Mouse (Mus musculus) right cerebral cortex, postnatal 10 days (tissue): ENCODE data around the gene Dap.

Experiments
- DNase-seq, 2 experiments: peaks; one replicate each; pipeline ENCODE4 v3.0.0; 2021; ENCODE audit warnings: low spot score in 2 of 2

The Dap gene

DNA sequence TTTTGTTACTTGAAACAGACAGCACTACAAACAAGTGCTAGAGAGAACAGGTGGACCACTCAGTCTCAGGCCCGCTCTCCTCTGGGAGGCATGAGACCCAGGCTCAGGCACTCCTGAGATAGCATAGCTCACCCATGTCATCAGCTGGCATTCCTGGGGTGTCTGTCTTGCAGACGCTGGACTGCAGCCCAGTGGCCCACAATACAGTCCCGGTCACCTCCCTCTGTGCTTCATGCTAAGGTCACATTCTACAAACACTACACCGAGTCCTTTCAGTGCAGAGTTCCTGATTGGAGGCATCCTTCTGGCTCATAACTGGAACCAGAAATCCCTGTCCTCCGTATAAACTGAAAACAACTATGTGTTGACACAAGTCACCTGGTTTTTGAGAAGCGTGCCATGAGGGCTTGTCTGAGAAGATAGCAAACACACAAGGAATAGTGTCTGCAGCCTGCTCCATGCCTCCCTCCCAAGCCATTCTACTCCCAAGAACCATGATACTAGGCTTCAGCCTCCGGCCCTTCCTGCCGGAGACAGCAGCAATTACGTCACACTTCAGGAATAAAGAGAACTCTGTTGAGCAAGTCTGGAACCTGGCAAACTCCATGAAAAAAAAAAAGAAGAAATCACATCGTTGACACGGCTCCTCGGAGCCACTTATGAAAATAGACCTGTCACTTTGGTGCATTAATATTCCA, 78.3 kb downstream of the Dap start:
- no peak for DNase-seq

DNA sequence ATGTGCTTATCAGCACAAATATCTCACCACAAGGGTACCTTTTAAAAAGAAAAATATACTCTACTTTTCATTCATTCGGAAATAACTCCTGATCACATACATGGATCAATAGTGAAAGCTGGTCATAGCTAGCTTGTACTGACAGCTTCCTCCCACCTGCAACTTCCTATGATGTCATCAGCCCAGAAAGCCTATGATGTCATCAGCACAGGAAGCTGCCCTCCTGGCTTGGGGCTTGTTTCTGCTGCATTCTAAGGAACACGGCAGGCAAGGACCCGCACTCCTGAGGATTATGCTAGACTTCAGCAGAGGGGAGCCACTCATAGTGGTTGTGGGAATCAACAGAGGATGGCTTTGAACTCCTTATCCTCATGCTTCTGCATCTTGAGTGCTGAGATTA, 80.2 kb downstream of the Dap start:
- DNase-seq: no peak

DNA sequence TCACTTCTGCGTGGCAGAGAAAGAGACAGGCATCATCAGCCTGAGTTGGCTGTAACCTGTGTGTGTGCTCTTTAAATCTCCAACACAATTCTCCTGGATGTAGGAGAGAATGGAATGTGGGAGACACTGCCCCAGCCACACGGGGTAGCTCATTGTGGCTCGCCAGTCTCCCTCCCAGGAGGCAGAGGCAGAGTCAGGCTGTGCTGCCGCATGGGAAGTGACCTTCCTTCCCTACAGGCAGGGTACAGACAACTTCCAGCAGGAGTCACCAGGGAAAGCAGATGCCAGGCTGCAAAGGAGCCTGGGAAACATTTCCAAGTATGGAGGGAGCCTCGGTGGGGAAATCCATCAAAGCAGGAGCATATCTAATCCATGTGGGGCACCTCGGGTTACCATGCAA, 81.1 kb downstream of the Dap start:
- no peak for DNase-seq

DNA sequence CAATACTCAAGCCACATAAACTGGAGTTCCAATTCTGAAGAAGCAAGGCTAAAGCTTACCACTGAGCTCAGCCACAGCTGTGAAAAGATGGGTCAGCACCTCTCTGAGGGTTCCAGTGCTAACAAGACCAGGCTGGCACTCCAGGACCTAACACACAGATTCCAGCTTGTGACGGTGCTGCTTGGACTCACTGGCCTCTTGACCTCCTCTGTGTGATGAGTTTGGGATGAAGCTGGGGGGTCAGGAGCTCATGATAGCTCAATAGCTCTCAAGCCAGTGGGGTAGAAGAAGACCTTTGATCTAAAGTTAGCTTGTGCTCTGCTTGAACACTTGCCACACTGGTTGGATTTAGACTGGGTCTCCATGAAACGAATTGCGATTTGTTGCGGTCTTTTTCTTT, 82.6 kb downstream of the Dap start:
- DNase-seq: no peak

DNA sequence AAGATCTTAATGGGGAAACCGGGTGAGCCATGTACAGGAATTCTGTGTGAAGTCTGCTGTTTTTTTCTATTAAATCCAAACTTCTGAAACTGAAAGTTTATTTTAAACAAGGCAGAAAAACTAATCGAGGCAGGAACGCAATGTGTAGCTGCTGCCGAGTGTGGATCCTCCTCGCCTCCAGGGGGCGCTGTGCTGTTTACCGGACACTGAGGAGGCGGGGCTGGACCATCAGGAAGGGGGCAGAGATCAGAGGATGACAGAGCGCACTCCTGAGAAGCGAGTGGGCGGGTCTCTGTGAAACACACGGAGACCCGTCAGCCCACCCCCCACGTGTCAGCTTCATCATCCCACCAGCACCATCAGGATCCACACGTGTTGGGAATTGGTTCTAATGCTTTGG, 85.4 kb downstream of the Dap start:
- no peak for DNase-seq

DNA sequence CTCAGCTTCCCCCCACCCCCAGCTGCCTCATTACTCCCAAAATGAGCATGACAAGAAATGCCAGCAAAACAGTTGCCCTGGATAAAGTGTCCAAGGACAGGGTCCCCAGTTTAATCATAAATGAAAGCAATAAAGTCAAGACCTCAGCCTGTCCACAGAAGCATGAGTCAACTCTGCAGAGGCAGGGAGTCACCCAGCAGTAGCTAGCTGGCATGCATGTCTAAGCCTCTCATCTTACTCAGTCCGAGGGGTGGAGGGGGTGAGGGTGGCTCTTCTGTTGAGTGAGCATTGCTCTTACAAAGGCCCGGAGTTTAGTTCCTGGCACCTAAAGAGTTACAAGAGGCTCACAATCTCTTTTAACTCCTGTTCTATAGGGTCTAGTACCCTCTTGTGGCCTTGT, 87.9 kb downstream of the Dap start:
- DNase-seq: no peak

DNA sequence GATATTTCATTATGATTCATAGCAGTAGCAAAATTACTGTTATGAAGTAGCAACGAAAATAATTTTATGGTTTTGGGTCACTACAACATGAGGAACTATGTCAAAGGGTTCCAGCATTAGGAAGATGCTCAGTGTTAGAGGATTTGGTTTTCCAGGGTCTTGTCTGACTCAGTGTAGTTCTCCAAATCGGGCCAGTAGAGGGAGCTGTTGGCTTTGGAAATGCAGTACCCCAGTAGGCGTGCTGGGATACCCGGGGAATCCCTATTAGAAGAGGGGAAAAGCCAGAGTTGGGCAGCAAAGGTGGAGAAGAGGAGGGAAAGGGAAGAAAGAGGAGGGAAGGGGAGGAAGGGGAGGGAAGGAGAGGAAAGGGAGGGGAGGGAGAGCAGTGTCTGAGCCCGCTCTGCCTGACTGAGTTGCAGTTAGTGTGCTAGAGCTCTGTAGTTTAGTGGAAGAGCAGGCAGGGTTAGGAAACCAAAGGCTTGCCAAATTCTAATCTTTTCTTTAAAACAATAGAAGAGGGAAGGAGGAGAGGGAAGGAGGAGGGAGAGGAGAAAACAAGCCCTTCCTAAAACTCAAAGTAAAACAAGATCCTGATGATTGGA, 91.6 kb downstream of the Dap start:
- peak; percentile 85 to 92 for DNase-seq

DNA sequence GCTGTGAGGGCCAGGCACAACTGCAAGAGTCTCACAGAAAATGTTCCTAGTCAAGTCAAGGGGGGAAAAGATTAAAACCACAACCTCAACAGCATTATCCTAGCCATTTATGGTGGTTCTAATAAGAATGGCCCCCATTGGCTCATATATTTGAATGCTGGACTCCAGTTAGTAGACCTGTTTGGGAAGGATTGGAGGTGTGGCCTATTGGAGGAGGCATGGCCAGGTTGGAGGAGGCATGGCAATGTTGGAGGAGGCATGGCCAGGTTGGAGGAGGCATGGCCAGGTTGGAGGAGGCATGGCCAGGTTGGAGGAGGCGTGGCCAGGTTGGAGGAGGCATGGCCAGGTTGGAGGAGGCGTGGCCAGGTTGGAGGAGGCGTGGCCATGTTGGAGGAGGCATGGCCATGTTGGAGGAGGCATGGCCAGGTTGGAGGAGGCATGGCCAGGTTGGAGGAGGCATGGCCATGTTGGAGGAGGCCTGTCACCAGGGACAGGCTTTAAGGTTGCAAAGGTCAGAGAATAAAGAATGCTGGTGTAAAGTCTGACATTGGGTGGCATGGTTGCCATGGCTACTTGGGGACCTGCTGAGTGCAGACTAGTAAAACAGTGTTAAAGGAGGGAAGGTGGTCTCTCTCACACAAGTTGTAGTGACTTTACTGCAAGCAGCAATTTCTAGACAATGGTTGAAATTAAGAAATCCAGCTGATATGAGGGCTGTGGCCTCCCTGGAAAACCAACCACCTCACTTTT, 93.1 kb downstream of the Dap start:
- DNase-seq: no peak

DNA sequence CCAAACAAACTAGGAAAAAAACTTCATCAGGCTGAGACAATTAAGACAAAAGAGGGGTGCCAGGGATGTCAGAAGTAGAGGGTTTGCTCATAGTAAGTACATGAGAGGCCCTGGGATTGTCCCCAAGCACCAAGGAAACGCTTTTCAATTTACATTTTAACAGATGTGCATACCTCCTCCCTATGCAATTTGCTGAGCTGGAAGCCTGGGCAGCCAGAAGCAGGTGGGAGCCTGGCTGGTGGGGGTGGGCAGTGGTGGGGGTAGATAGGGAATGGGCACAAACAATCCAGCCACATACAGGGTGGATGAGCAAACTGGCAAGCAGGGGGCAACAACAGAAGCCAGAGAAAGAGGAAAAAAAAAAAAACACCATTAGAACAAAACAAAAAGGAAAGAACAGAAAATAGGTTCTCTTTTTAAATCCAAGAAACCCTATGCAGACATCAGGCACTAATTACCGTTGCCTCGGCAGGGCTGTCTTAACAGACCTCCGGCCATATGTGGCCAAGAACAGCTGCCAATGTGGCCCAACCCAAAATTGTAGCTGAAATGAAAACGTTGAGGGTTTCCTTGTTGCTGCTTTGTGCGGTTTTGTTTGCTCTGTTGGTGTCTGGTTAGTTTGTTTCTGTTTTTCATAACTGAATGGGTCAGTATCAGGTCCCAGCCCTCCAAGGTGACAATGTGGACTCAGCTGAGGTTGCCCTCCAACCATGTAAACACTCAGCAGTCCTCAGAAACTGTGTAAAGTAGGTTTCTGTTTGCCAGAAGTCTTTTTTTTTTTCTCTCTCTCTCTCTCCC, 94.2 kb downstream of the Dap start:
- DNase-seq: no peak

DNA sequence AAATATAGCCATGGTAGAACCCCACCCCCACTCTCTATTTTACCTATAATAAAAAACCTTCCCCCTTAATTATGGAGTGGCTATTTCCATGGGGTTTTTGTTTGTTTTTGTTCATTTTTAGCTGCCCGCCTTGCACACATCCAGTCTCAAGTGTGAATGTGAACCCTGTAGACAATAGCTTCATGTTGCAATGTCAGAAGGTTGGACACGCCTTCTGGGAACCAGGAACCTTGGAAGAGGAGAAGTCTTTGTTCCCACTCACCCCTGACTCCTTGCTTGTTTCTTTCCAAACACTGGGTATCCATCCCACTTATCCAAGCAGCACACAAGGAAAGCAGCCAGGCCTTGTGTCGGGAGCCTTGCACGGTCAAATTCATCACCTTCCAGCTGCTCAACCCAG, 94.9 kb downstream of the Dap start:
- DNase-seq: no peak

DNA sequence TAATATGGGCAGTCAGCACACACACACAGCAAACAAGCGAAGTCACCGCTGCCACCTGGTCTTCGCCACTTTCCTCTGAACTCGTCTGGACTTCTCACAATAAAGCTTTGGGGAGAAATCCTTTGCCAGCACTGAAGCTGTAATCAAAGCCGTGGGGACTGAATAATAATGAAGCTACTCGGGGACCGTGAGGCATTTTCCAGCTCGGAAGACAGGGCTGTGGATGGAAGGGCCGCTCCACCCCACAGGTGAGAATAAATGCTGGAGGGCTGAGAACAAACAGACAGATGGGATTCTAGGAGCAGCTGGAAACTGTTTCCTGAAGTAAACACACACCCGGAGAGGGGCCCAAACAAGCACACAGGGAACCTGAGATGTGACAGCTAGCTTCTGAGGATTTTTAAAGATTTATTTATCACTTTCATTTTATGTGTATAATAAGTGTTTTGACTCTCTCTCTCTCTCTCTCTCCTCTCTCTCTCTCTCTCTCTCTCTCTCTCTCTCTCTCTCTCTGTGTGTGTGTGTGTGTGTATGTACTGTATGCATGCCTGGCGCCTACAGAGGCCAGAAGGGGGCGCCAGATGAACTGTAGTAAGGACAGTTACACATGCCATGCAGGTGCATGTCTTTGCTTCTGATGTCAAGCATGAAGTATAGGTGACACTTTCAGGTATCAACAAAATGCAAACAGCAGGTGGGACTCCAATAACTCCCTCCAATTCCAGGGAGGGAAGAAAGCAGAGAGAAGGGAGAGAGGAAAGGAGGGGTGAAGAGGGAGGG, 96.7 kb downstream of the Dap start:
- DNase-seq: no peak

DNA sequence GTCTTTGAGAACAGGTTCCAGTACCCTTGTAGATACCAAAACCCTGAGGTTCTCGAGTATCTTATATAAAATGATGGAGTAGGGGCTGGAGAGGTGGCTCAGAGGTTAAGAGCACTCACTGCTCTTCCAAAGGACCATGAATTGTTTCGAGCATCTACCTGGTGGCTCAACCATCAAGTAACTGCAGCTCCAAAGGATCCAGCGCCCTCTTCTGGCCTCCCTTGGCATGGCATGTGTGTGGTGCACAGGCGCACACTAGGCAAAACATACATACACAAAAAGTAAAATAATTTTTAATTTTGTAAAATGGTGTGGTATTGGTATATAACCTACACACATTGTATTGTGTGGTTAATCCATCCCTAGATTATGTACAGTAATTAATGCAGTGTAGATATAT, 99.6 kb downstream of the Dap start:
- DNase-seq: no peak
